Mouse (Mus musculus) stomach, embryonic 14.5 days (tissue): ENCODE data around the gene Stk31. TPM values are rescaled to one million over a fixed set of nuclear protein-coding genes. Genes with fewer than 3 reads are reported as not detected.

Experiments
- ATAC-seq: fragments of 200-750 bp; cut with Nextera tagmentation; 2 replicates; pipeline ENCODE4 v1.8.0; 2017; ENCODE audit warnings: low read depth, moderate TSS enrichment; ENCODE audit not compliant: insufficient number of reproducible peaks, insufficient read depth, low FRiP score
- H3K27ac ChIP-seq: fragments of 300-500 bp; sonication (generic); 2 replicates; pipeline ENCODE4 v1.5.1; 2014; ENCODE audit warnings: mild to moderate bottlenecking, low read length, moderate library complexity, mixed read lengths
- H3K27me3 ChIP-seq: fragments of 300-500 bp; sonication (generic); 2 replicates; pipeline ENCODE4 v1.6.1; 2014; ENCODE audit warnings: low read length, control low read depth, mixed read lengths; ENCODE audit not compliant: control insufficient read depth, insufficient read depth
- H3K36me3 ChIP-seq: fragments of 300-500 bp; sonication (generic); 2 replicates; pipeline ENCODE4 v1.6.1; 2014; ENCODE audit warnings: mild to moderate bottlenecking, control low read depth, low read length, moderate library complexity, mixed read lengths; ENCODE audit not compliant: control insufficient read depth, insufficient read depth
- H3K4me1 ChIP-seq: fragments of 300-500 bp; sonication (generic); 2 replicates; pipeline ENCODE4 v1.6.1; 2014; ENCODE audit warnings: low read length, control low read depth, mixed read lengths; ENCODE audit not compliant: control insufficient read depth, insufficient read depth
- H3K4me2 ChIP-seq: fragments of 300-500 bp; sonication (generic); replicated peaks from 2 replicates; pipeline ENCODE4 v1.6.1; 2014; ENCODE audit warnings: low read depth, low read length, control low read depth
- H3K4me3 ChIP-seq: fragments of 300-500 bp; sonication (generic); 2 replicates; pipeline ENCODE4 v1.5.1; 2014; ENCODE audit warnings: low read depth, low read length, control low read depth
- H3K9ac ChIP-seq: fragments of 300-500 bp; sonication (generic); replicated peaks from 2 replicates; pipeline ENCODE4 v1.6.1; 2014; ENCODE audit warnings: low read depth, mild to moderate bottlenecking, control low read depth, low read length, moderate library complexity, mixed read lengths
- H3K9me3 ChIP-seq: fragments of 300-500 bp; sonication (generic); 2 replicates; pipeline ENCODE4 v1.6.1; 2016; ENCODE audit warnings: low read depth, low read length, control low read depth; ENCODE audit not compliant: control insufficient read depth
- WGBS: fragments of 180-500 bp; shearing (Covaris S2); extraction: QIAGEN DNeasy Blood & Tissue Kit; methylation state at CpG from one replicate; pipeline ENCODE4 v1.1.7; 2014; 5-methylcytosine and 5-hydroxymethylcytosine counted together
- polyA plus RNA-seq: library from polyadenylated mRNA; unstranded; fragments of >200 nt; fragmentation: Nextera tagmentation; extraction: Ambion mirVana; gene quantifications from 2 replicates; pipeline ENCODE4 v1.2.1, GENCODE M21; 2014

Gene Stk31
- polyA plus RNA-seq, 1 experiment from 2014 or later, result not detected

GRCm38 (mm10) chr6:49458112-49458511 is 62.7 kb downstream of the Stk31 start:
- Histone ChIP-seq H3K4me2 (no peak overlapping the region), H3K27ac (no peak overlapping the region), H3K36me3 (no peaks in the 10 kb centered on the region), H3K9me3 (no peaks in the 10 kb centered on the region), H3K4me3 (no peak overlapping the region), H3K27me3 (no peaks in the 10 kb centered on the region), H3K4me1 (no peaks in the 10 kb centered on the region), H3K9ac (no peak overlapping the region)
- 75% methylated on average over 5 of the region's 5 CpGs for WGBS
- ATAC-seq, result no peak

GRCm38 (mm10) chr6:49483205-49483604 is 87.8 kb downstream of the Stk31 start:
- Histone ChIP-seq H3K4me3 (no peak overlapping the region), H3K27me3 (no peaks in the 10 kb centered on the region), H3K4me1 (no peaks in the 10 kb centered on the region), H3K4me2 (no peak overlapping the region), H3K9me3 (peaks cover 5% of the 10 kb centered on the region; the same call in 1 of the 2 replicates), H3K9ac (no peak overlapping the region), H3K36me3 (no peaks in the 10 kb centered on the region), H3K27ac (no peak overlapping the region)
- 93% methylated on average over 2 of the region's 2 CpGs for WGBS
- ATAC-seq, result no peak

DNA sequence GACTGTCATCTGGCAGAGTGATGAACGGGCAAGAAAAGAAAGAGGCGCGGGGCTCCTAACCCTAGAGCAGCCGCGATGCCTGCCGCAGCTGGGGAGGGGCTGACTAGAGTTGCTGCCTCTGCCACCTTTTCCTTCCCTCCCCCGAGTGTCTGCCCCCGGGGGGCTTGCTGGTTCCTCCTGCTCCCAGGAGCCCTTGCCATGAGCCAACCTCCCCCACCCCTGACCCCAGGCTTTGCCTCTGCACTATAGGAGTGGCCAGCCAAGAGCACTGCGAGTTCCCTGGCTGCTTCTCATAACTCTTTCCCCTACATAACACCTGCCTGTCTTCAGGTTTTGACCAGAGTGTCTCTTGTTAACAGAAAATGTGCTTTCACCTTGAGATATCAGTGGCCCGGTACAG is 96.1 kb downstream of the Stk31 start:
- ATAC-seq, result no peak
- Histone ChIP-seq H3K27ac (no peak overlapping the region), H3K4me2 (no peak overlapping the region), H3K9ac (no peak overlapping the region), H3K36me3 (no peaks in the 10 kb centered on the region), H3K4me1 (no peaks in the 10 kb centered on the region), H3K4me3 (no peak overlapping the region), H3K9me3 (no peaks in the 10 kb centered on the region), H3K27me3 (no peaks in the 10 kb centered on the region)
- 84% methylated on average over 10 of the region's 10 CpGs for WGBS

DNA sequence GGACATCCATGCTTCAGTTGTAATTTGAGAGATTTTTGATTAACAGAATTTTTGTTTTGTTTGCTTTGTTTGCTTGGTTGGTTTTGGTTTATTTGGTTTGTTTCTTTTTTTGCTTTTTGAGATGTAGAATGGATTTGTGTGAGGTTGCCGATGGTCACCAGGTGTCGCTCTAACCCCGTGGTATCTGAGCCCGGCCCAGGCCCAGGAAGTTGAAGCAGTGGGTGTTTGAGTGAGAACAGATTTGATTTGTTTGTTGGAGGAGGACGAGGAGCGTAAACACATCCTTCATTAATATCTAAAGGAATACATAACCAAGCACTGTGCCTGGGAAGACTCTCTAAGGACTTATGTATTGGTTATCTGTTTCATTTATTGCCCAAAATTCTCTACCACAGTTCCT is 123.6 kb downstream of the Stk31 start:
- Histone ChIP-seq H3K4me1 (no peaks in the 10 kb centered on the region), H3K36me3 (no peaks in the 10 kb centered on the region), H3K9me3 (no peaks in the 10 kb centered on the region), H3K27ac (no peak overlapping the region), H3K4me3 (no peak overlapping the region), H3K27me3 (no peaks in the 10 kb centered on the region), H3K9ac (no peak overlapping the region), H3K4me2 (no peak overlapping the region)
- ATAC-seq, result no peak
- WGBS, result 5% methylated on average over 6 of the region's 6 CpGs

Other genes with a start within 250 kb of the Stk31 start
- 85.5 and 86.8 TPM in 2 replicates for gene Igf2bp3, start 180.6 kb upstream of the Stk31 start, polyA plus RNA-seq
- gene Tra2a, start 131.6 kb upstream of the Stk31 start, polyA plus RNA-seq, result 61.2 and 65.1 TPM in 2 replicates
- 12.7 and 13.3 TPM in 2 replicates for gene Ccdc126, start 76.3 kb upstream of the Stk31 start, polyA plus RNA-seq
- gene Fam221a, start 27.9 kb upstream of the Stk31 start, polyA plus RNA-seq, result 8.6 and 9.9 TPM in 2 replicates